Mouse (Mus musculus): Measurements from ENCODE around the gene 1700029I15Rik. TPM values are rescaled to one million over a fixed set of nuclear protein-coding genes. Genes with fewer than 3 reads are reported as not detected.
A peak's percentile ranks its signal among the peaks of the same experiment; 100 is the strongest.
"Not testable (repeated sequence)": the region's sequence is repeated elsewhere in the genome, so short reads cannot be mapped to it uniquely, and the experiment has no call there.

Gene 1700029I15Rik
- polyA plus RNA-seq, 1 experiment, result 0.91 TPM

DNA sequence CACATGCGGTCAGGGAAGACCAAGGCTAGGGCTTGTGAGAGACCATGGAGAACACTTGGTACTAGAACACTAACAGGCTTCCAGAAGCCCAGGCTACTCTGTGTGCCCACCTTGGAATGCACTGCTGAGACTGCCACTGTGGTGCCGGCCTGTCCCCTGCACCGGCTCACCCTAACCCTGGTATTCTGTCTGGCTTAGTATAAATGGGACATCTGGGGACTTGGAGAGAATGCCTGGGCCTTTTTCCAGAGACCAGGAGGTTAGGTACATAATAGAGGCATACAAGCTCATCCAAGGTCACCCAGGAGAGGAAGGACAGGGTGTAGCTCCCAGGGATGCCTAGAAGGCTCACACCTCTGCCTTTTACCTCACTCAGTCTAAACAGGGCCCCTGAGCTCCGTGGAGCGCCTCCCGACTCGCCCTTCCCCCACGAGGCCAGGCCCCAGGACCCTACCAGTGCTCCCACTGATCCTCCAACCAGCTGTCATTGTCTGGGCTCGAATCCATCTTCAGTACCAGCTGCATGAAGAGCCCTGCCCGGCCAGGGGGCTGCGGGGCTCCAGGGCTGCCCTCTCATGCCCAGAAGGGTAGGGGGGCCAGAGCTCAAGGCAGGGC is 9.5 kb downstream of the 1700029I15Rik start:
- no peak overlapping the region for H3ac ChIP-seq (ENCODE audit: control insufficient read depth, insufficient read length)
- peaks cover 32% of the 10 kb centered on the region for H3K27me3 ChIP-seq (ENCODE audit: control insufficient read depth, insufficient read depth, insufficient read length)
- no peak overlapping the region for H3K4me3 ChIP-seq
- peak overlapping the region; percentile 61 for H3K4me2 ChIP-seq (ENCODE audit: low read depth)
- H3K36me3 ChIP-seq (ENCODE audit: control insufficient read depth, insufficient read depth), result no peaks in the 10 kb centered on the region
- TF ChIP-seq MAX (IDR thresholded peaks at IDR 0.05; ENCODE audit: low read depth) (no peak), MYOD1 (IDR thresholded peaks at IDR 0.05; ENCODE audit: control insufficient read depth in 1 of 3, insufficient read length in 2 of 3, low read depth in 2 of 3) (peak in 2 of 3 experiments; percentile 54 to 59), MYOG (IDR thresholded peaks at IDR 0.05; ENCODE audit: control insufficient read depth in 1 of 3, insufficient read depth in 1 of 3, insufficient read length in 2 of 3, low read depth in 2 of 3) (peak in 2 of 3 experiments; percentile 31 to 37), POLR2A (IDR thresholded peaks at IDR 0.05; ENCODE audit: insufficient read length, low read depth) (no peak)
- H3K79me2 ChIP-seq (ENCODE audit: control insufficient read depth, insufficient read depth), result no peaks in the 10 kb centered on the region

DNA sequence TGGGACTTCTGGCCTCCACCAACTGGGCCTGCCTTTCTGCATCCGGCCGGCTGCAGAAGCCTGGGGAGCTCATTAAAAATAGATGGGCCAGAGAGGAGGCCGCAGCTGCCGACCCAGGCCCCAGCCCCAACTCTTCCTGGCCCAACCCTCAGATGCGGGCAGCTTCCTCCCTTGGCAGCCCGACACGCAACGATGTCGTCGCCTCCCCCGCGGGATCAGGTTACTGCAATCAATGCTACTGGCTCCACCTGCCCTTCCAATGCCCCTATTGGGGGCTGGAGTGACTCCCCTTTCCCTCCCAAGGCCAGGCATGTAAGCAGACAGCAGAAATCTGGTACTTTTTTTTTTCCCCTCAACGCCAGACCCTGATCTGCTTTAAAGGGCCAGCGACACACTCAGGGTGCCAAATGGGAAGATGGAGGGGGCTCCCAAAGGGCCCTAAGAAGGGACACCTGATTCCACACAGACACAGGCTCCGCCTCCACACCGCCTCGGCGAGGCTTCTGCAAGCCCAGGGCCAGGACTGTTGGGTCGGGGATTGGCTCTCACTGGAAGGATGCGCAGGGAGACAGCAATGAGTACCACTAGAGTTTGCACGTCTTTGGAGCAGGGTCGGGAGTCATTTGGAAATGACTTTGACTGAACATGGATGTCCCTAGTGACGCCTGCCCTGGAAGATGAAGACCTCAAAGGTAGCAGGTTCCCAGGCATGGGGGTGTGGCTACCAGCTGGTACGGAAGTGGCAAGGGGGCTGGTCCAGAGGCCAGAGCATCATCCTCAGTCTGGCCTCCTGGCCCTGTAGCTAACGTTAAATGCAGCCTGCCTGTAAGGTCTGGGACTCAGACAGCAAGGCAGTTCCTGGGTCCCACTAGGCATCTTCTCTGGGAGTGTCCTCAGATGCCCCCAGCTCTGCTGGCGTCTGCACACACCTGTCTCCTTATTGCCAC is 10.3 kb downstream of the 1700029I15Rik start:
- peaks cover 35% of the 10 kb centered on the region for H3K27me3 ChIP-seq (ENCODE audit: control insufficient read depth, insufficient read depth, insufficient read length)
- no peaks in the 10 kb centered on the region for H3K79me2 ChIP-seq (ENCODE audit: control insufficient read depth, insufficient read depth)
- H3K4me3 ChIP-seq, result no peak overlapping the region
- H3K4me2 ChIP-seq (ENCODE audit: low read depth), result peak overlapping the region; percentile 61
- no peak overlapping the region for H3ac ChIP-seq (ENCODE audit: control insufficient read depth, insufficient read length)
- TF ChIP-seq REST (IDR thresholded peaks at IDR 0.05; ENCODE audit: insufficient read depth, insufficient read length) (no peak), TCF3 (IDR thresholded peaks at IDR 0.05; ENCODE audit: insufficient read length, low read depth) (no peak), USF1 (IDR thresholded peaks at IDR 0.05; ENCODE audit: low read depth) (no peak), E2F4 (IDR thresholded peaks at IDR 0.05; ENCODE audit: insufficient read depth) (no peak), MYOD1 (IDR thresholded peaks at IDR 0.05; ENCODE audit: control insufficient read depth in 1 of 3, insufficient read length in 2 of 3, low read depth in 2 of 3) (peak in 1 of 3 experiments; percentile 60), POLR2AphosphoS2 (IDR thresholded peaks at IDR 0.05; ENCODE audit: insufficient read length, low read depth) (no peak), MAX (IDR thresholded peaks at IDR 0.05; ENCODE audit: low read depth) (no peak), CEBPB (IDR thresholded peaks at IDR 0.05; ENCODE audit: insufficient read depth, poor library complexity, severe bottlenecking) (no peak), SRF (IDR thresholded peaks at IDR 0.05; ENCODE audit: control insufficient read depth, insufficient read length, low read depth) (no peak), MYOG (IDR thresholded peaks at IDR 0.05; ENCODE audit: control insufficient read depth in 1 of 3, insufficient read depth in 1 of 3, insufficient read length in 2 of 3, low read depth in 2 of 3) (peak in 2 of 3 experiments; percentile 0 to 49)
- no peaks in the 10 kb centered on the region for H3K36me3 ChIP-seq (ENCODE audit: control insufficient read depth, insufficient read depth)

DNA sequence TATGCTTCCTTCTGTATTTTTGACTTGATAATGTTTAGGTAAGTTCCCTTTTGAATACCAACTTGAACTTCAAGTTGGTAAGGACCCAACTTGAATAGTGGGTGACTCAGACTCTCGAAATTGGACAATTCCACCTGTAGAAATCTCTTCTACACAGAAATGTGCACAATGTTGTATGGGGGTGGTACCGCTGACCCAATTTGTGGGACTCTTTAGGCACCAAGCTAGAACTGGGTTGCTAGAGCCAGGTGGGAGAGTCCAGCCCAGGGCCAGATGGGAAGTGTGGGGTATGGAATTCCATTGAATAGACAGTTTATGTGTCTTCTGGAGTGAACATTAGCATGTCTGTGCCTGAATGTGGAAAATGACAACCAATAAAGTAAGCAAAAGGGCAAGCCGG is 13.2 kb downstream of the 1700029I15Rik start:
- peaks cover 44% of the 10 kb centered on the region for H3K27me3 ChIP-seq (ENCODE audit: control insufficient read depth, insufficient read depth, insufficient read length)

DNA sequence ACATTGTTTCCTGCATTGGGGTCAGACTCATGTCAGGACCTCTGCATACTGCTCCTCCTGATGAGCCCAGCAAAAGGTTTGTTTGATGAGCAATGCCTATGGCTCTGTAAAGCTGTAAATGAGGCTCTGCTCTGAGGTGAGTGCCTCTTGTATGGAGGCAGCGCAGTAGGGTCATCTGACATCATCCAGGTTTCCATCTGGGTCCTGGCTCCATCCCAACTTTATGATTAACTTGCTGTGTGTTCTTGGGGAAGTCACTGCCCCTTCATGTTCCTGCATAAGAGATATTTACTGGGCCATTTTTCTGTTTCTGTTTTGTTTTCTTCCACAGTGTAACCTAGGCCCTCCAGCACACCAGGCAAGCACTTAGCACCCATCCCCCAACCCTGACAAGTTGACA is 15.1 kb downstream of the 1700029I15Rik start:
- H3K79me2 ChIP-seq (ENCODE audit: control insufficient read depth, insufficient read depth), result no peaks in the 10 kb centered on the region

More for the DNA sequence above, 13.2 kb downstream of the 1700029I15Rik start:
- Histone ChIP-seq H3K36me3 (ENCODE audit: control insufficient read depth, insufficient read depth) (no peaks in the 10 kb centered on the region), H3K4me2 (ENCODE audit: low read depth) (no peak overlapping the region), H3K79me2 (ENCODE audit: control insufficient read depth, insufficient read depth) (no peaks in the 10 kb centered on the region), H3ac (ENCODE audit: control insufficient read depth, insufficient read length) (no peak overlapping the region), H3K4me3 (no peak overlapping the region)
- TF ChIP-seq MAX (IDR thresholded peaks at IDR 0.05; ENCODE audit: low read depth) (no peak), CEBPB (IDR thresholded peaks at IDR 0.05; ENCODE audit: insufficient read depth, poor library complexity, severe bottlenecking) (no peak), TCF3 (IDR thresholded peaks at IDR 0.05; ENCODE audit: insufficient read length, low read depth) (no peak), USF1 (IDR thresholded peaks at IDR 0.05; ENCODE audit: low read depth) (no peak), TCF12 (IDR thresholded peaks at IDR 0.05; ENCODE audit: insufficient read depth, poor library complexity, severe bottlenecking) (no peak), SRF (IDR thresholded peaks at IDR 0.05; ENCODE audit: control insufficient read depth, insufficient read length, low read depth) (no peak), REST (IDR thresholded peaks at IDR 0.05; ENCODE audit: insufficient read depth, insufficient read length) (no peak), POLR2A (IDR thresholded peaks at IDR 0.05; ENCODE audit: insufficient read length, low read depth) (no peak)

DNA sequence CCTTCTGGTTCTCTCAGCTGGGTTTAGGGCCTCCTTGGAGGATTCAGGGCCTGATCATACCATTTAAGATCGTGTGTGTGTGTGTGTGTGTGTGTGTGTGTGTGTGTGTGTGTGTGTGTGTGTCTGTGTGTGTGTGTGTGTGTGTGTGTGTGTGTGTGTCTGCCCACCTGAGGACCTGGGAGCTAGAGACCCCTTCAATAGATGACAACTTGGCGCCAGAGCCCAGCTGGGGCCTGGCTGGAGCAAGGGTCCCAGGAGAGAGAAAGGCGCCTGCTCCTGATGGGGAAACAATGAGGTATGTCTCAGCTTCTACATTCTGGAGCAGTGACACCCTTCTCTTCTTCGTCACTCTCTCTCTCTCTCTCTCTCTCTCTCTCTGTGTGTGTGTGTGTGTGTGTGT is 17.5 kb downstream of the 1700029I15Rik start:
- H3K36me3 ChIP-seq (ENCODE audit: control insufficient read depth, insufficient read depth); H3K79me2 ChIP-seq (ENCODE audit: control insufficient read depth, insufficient read depth); H3ac ChIP-seq (ENCODE audit: control insufficient read depth, insufficient read length); H3K4me3 ChIP-seq; H3K4me2 ChIP-seq (ENCODE audit: low read depth): not testable (repeated sequence)
- peaks cover 38% of the 10 kb centered on the region for H3K27me3 ChIP-seq (ENCODE audit: control insufficient read depth, insufficient read depth, insufficient read length)

More for the DNA sequence above, 15.1 kb downstream of the 1700029I15Rik start:
- no peak overlapping the region for H3K4me3 ChIP-seq
- peaks cover 54% of the 10 kb centered on the region for H3K27me3 ChIP-seq (ENCODE audit: control insufficient read depth, insufficient read depth, insufficient read length)
- H3ac ChIP-seq (ENCODE audit: control insufficient read depth, insufficient read length), result no peak overlapping the region
- no peaks in the 10 kb centered on the region for H3K36me3 ChIP-seq (ENCODE audit: control insufficient read depth, insufficient read depth)
- TF ChIP-seq REST (IDR thresholded peaks at IDR 0.05; ENCODE audit: insufficient read depth, insufficient read length) (no peak), MAX (IDR thresholded peaks at IDR 0.05; ENCODE audit: low read depth) (no peak), USF1 (IDR thresholded peaks at IDR 0.05; ENCODE audit: low read depth) (no peak), TCF12 (IDR thresholded peaks at IDR 0.05; ENCODE audit: insufficient read depth, poor library complexity, severe bottlenecking) (no peak), CEBPB (IDR thresholded peaks at IDR 0.05; ENCODE audit: insufficient read depth, poor library complexity, severe bottlenecking) (no peak), POLR2A (IDR thresholded peaks at IDR 0.05; ENCODE audit: insufficient read length, low read depth) (no peak), MYOG (IDR thresholded peaks at IDR 0.05; ENCODE audit: control insufficient read depth in 1 of 3, insufficient read depth in 1 of 3, insufficient read length in 2 of 3, low read depth in 2 of 3) (no peak), E2F4 (IDR thresholded peaks at IDR 0.05; ENCODE audit: insufficient read depth) (no peak), POLR2AphosphoS2 (IDR thresholded peaks at IDR 0.05; ENCODE audit: insufficient read length, low read depth) (no peak), MYOD1 (IDR thresholded peaks at IDR 0.05; ENCODE audit: control insufficient read depth in 1 of 3, insufficient read length in 2 of 3, low read depth in 2 of 3) (no peak), SRF (IDR thresholded peaks at IDR 0.05; ENCODE audit: control insufficient read depth, insufficient read length, low read depth) (no peak), TCF3 (IDR thresholded peaks at IDR 0.05; ENCODE audit: insufficient read length, low read depth) (no peak)
- no peak overlapping the region for H3K4me2 ChIP-seq (ENCODE audit: low read depth)

Measured in myocyte (in vitro differentiated cells).